Mouse (Mus musculus) kidney, adult 2 months (tissue): ENCODE data around the gene Fli1.

Source experiments
- CTCF ChIP-seq: fragments of 200-500 bp; conservative IDR thresholded peaks from 2 replicates; pipeline ENCODE4 v1.5.1; 2011; ENCODE audit warnings: low read depth, mild to moderate bottlenecking, control low read depth, low read length, moderate library complexity, mixed read lengths; ENCODE audit not compliant: insufficient read depth, insufficient read length
- POLR2A ChIP-seq: fragments of 200-500 bp; IDR thresholded peaks from one replicate; pipeline ENCODE4 v1.6.1; 2011; ENCODE audit warnings: low read depth, low read length, control low read depth

DNA sequence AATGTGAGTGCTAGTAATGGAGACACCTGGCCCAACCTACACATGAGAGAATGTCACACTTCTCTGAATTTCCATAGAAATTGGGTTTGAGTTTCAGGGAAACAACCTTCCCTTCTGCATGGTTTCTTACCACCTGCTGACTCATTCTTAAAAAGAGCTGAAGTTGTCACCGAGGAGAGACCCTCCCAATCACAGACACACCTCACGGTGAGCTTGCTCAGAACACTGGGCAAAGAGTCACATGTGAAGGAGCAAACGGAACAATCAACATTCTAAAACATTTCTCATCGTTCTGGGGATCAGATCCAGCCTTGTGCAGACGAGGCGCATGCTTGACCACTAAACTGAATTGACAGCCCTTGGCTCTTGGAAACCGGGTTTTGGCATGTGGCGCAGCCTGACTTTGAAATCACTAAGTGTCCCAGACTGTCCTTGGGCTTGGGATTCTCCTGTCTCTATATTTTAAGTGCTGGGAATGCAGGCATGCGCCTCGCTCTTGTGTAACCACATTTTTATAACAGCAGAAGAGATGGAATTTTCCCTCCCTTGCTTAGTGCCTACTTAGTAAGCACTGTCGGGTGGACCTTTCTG lies 8.5 kb downstream of the Fli1 start:
- TF ChIP-seq CTCF (no peak), POLR2A (no peak)
